In genomic region chr9:63219851-63220250, GRCm38 (mm10) we compare ENCODE assay signal across 31 mouse cellular contexts.
DNase-seq lines count a peak whose midpoint lies in the region; ATAC-seq lines count a peak whose summit lies in the region.
"Had no signal": no experiment of that assay in that cellular context is flagged by ENCODE, and none has a peak within 500 bp of the region (broad histone marks: within the 10 kb centered on the region; RNA-seq: fewer than 3 reads in every experiment).

No protein-coding gene starts in this region.

- no peaks in the 10 kb centered on the region for H3K36me3 ChIP-seq in midbrain, embryonic 11.5 days (ENCODE audit: control insufficient read depth, insufficient read depth, low read length)
- no peaks in the 10 kb centered on the region for H3K36me3 ChIP-seq in midbrain, embryonic 13.5 days
- no peaks in the 10 kb centered on the region for H3K36me3 ChIP-seq in neural tube, embryonic 13.5 days
- H3K36me3 ChIP-seq: forebrain, embryonic 12.5 days; intestine, embryonic 15.5 days had no signal

- no peak overlapping the region for H3K9ac ChIP-seq in midbrain, embryonic 11.5 days (ENCODE audit: low read length)
- H3K9ac ChIP-seq in midbrain, embryonic 13.5 days (replicated peaks) = no peak overlapping the region
- 0 out of 2 replicates have a peak overlapping the region, but pooled peaks have one; percentile 2 for H3K9ac ChIP-seq in neural tube, embryonic 13.5 days
- H3K9ac ChIP-seq: embryonic facial prominence, embryonic 13.5 days; forebrain, embryonic 12.5 days; forebrain, postnatal 0 days; heart, embryonic 13.5 days; intestine, embryonic 15.5 days had no signal

- no peak overlapping the region for H3K4me2 ChIP-seq in midbrain, embryonic 11.5 days
- no peak overlapping the region for H3K4me2 ChIP-seq in midbrain, embryonic 13.5 days (replicated peaks)
- H3K4me2 ChIP-seq in neural tube, embryonic 13.5 days = no peak overlapping the region
- H3K4me2 ChIP-seq: embryonic facial prominence, embryonic 13.5 days; forebrain, embryonic 12.5 days; heart, embryonic 13.5 days; intestine, embryonic 15.5 days had no signal

- H3K27ac ChIP-seq in midbrain, embryonic 11.5 days (ENCODE audit: low read depth, low read length) = no peak overlapping the region
- no peak overlapping the region for H3K27ac ChIP-seq in midbrain, embryonic 13.5 days
- H3K27ac ChIP-seq in neural tube, embryonic 13.5 days (replicated peaks) = peak overlapping the region; percentile 57
- H3K27ac ChIP-seq: embryonic facial prominence, embryonic 10.5 days; embryonic facial prominence, embryonic 13.5 days; forebrain, embryonic 12.5 days; gastrocnemius, adult 2 months; heart, adult 2 months; heart, embryonic 10.5 days; heart, embryonic 13.5 days; intestine, embryonic 15.5 days had no signal

- H3K27me3 ChIP-seq in midbrain, embryonic 11.5 days (ENCODE audit: control insufficient read depth, insufficient read depth, low read length) = no peaks in the 10 kb centered on the region
- H3K27me3 ChIP-seq in midbrain, embryonic 13.5 days = no peaks in the 10 kb centered on the region
- H3K27me3 ChIP-seq in neural tube, embryonic 13.5 days = no peaks in the 10 kb centered on the region
- H3K27me3 ChIP-seq: CH12.LX; embryonic facial prominence, embryonic 13.5 days; forebrain, embryonic 12.5 days; heart, embryonic 13.5 days; intestine, embryonic 15.5 days; Patski had no signal

- H3K4me3 ChIP-seq in midbrain, embryonic 11.5 days (ENCODE audit: low read depth, low read length) = no peak overlapping the region
- H3K4me3 ChIP-seq in midbrain, embryonic 13.5 days (replicated peaks) = no peak overlapping the region
- no peak overlapping the region for H3K4me3 ChIP-seq in neural tube, embryonic 13.5 days
- H3K4me3 ChIP-seq: embryonic facial prominence, embryonic 10.5 days; embryonic facial prominence, embryonic 13.5 days; erythroblast, embryonic 14.5 days; forebrain, embryonic 12.5 days; gastrocnemius, adult 2 months; heart, adult 2 months; heart, embryonic 10.5 days; heart, embryonic 13.5 days; intestine, embryonic 15.5 days had no signal

- DNase-seq in heart, adult 11 months = peak; percentile 66
- no peak for DNase-seq in heart, adult 18-20 months
- peak; percentile 60 for DNase-seq in midbrain, embryonic 11.5 days (ENCODE audit: low spot score, missing footprints)
- DNase-seq: adrenal gland, adult 2 months; adrenal gland, postnatal 14 days; B cell, adult 2 months; cerebellum, adult 11 months; cerebellum, adult 2 months; cerebellum, postnatal 10 days; cerebellum, postnatal 36 days; embryo, embryonic 11 days; forebrain, postnatal 0 days; gastrocnemius, adult 2 months; gastrocnemius, postnatal 14 days; heart, adult 2 months; heart, postnatal 14 days; heart, postnatal 4 days had no signal

- H3K9me3 ChIP-seq in midbrain, embryonic 11.5 days (ENCODE audit: control insufficient read depth, low read length) = no peaks in the 10 kb centered on the region
- H3K9me3 ChIP-seq in midbrain, embryonic 13.5 days = no peaks in the 10 kb centered on the region
- H3K9me3 ChIP-seq in neural tube, embryonic 13.5 days = no peaks in the 10 kb centered on the region
- H3K9me3 ChIP-seq: embryonic facial prominence, embryonic 10.5 days; embryonic facial prominence, embryonic 13.5 days; forebrain, embryonic 12.5 days; G1E; heart, embryonic 10.5 days; heart, embryonic 13.5 days; intestine, embryonic 15.5 days had no signal

- 93% methylated on average over 7 of the region's 7 CpGs for WGBS in midbrain, embryonic 11.5 days
- WGBS in midbrain, embryonic 13.5 days = 80% methylated on average over 7 of the region's 7 CpGs
- WGBS in neural tube, embryonic 13.5 days = 60% methylated on average over 7 of the region's 7 CpGs

- no peak for ATAC-seq in midbrain, embryonic 11.5 days (ENCODE audit: low FRiP score)
- ATAC-seq in midbrain, embryonic 13.5 days = no peak
- no peak for ATAC-seq in neural tube, embryonic 13.5 days (ENCODE audit: low read depth)
- no peak for ATAC-seq in activated CD4-positive, CD25-positive, alpha-beta regulatory T cell, adult 4 months
- ATAC-seq: forebrain, postnatal 0 days; hindbrain, embryonic 16.5 days; intestine, embryonic 15.5 days; Patski had no signal

- no peaks in the 10 kb centered on the region; the same call in 1 of the 2 replicates for H3K4me1 ChIP-seq in midbrain, embryonic 11.5 days (ENCODE audit: control insufficient read depth, insufficient read depth, low read length)
- peaks cover 31% of the 10 kb centered on the region for H3K4me1 ChIP-seq in midbrain, embryonic 13.5 days (replicated peaks)
- H3K4me1 ChIP-seq in neural tube, embryonic 13.5 days (replicated peaks) = peaks cover 68% of the 10 kb centered on the region
- H3K4me1 ChIP-seq: heart, embryonic 10.5 days; heart, embryonic 13.5 days had no signal

Comparison
In these comparisons a context has a peak if more than half of its experiments do, and no peak if none do; other contexts are left out.
1. DNase-seq: peak in heart, adult 11 months (single experiment) and midbrain, embryonic 11.5 days (single experiment); none in heart, adult 18-20 months (0 of 2).